Mouse (Mus musculus) kidney, adult 8-10 months (tissue): Measurements from ENCODE around the gene Gli3.

Experiments used
- DNase-seq, 2 experiments: peaks; one replicate each; pipeline ENCODE4 v3.0.0; 2022

The Gli3 gene

DNA sequence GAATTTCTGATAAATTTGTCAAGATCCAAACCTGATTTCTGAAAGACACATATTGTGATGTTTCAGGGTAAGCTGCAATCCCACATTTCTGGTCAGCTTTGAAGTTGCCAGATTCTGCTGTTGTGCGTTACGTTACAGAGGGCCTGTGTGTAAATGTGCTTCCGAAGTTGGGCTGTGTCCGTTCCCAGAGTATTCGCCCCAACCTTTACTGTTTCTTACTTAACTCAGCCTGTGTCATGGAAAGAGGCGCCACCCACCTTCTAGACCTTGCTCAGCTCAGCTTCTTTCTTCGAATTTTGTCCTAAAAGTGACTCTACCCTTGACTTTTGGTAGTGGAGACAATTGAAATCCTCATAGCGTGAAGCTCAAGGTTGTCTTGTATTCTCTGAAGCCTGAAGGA is 202.5 kb downstream of the Gli3 start:
- no peak for DNase-seq

DNA sequence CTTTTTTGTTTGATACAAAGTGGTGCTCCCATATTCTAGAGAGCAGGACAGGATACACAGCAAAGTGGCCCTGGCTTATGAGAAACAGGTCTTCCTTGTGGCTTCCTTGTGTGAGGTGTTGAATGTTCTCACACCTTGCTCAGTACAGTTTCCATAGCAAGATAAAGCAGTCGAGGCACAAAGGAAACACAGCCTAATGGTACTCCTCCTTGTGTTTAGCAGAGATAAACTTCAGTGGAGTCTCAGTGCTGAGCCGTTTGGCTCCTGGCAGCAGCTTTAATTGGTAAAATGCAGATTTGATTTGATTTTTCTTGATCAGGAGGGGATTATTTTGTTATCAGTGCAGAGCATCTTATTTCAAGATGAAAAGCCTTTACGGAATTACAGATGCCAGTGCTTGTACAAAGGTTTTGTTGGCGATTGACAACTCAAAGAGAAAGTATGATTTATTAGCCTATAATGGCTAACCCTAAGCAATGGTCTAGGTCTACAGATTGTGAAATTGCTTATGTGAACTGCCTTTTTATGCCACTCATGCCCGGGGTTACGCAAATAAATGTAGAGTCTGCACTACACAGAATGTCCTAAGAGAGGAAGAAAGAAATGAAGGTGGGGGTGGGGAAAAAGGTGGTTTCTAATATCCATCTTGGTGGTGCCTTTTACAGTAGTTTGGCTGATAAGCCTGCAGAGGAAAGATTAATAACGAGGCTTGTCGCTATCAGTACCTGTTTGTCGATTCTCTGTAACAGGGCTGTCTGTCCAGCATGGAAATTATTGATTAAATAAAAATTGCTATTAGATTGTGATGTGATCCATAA is 207.3 kb downstream of the Gli3 start:
- no peak for DNase-seq

DNA sequence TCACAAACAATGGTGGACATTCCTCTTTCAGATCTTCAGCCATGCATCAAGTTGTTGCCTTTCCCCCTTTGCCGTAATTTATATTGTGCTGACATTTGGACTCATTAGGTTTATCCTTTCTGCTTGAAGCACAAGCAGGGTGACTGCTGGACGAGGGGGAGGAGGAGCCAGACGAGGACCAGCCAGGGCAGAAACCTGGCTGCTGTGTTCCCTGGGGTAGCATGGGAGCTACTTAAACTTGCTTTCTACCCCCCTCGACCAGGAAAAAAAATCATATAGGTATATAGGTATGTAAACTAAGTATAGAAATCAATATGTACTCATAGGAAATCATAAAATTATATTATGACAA is 207.9 kb downstream of the Gli3 start:
- DNase-seq, result no peak

DNA sequence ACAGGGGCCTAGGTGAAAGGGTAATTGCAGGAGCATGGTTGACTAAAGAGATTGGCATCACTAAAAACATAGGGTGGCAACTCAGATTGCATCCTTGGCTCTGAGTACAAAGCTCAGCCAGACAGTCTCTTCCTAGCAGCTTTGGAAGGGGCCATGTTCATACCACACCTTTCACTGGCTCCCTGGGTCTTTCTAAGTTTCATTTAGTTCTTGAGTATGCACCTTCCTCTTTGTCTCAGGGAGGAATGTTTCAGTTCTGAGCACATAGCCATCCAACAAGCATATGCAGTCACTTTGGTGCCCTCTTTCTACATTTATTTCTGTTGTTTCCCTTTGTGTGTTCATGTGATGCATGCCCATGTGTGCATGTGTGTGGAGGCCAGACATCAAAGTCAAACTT is 212.4 kb downstream of the Gli3 start:
- DNase-seq, result no peak

DNA sequence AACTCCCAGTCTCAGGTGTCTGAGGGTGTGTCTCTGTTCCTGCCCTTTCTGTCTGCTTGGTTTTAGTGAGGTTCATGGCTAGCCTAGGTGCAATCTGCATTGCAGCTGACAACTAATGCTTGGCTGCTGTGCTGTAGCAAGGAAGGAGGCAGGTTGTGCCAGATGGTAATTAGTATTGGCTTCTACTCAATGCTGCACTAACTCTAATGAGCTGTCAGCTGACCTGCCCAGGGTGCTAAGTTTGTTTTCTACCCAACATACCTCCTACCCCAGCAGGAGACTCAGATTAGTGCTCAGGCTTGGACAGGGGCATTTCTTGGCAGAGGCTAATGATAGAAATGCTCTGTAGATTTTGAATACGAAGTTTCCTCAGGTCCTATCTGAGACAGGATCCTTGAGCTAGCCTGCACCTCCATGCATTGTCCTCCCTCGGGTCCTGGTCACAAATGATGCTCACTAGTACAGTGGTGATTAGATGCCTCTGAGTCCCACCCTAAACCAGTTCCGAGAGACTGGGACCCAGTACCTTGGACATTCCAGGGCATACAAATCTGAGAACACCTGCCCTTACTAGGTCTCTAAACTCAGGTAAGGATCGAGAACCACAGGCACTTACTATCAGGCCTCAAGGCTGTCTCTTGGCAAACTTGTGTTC is 214.2 kb downstream of the Gli3 start:
- no peak for DNase-seq

DNA sequence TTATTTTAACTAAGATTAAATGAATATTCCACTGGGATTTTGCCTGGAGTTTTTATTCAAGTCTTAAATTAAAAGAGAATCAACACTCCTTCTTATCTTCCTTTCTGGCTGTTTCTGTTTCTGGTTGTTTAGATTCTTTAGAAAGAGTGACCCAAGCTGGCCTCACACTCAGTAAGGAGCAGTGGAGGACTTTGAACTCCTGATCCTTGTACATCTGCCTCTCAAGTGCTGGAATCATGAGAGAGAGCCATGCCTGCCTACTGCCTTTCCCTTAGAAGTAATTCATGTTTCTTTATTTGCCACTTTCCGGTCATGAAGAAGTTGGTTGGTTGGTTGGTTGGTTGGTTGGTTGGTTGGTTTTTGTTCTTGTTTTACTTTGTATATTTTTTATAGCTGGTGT is 218.5 kb downstream of the Gli3 start:
- no peak for DNase-seq

DNA sequence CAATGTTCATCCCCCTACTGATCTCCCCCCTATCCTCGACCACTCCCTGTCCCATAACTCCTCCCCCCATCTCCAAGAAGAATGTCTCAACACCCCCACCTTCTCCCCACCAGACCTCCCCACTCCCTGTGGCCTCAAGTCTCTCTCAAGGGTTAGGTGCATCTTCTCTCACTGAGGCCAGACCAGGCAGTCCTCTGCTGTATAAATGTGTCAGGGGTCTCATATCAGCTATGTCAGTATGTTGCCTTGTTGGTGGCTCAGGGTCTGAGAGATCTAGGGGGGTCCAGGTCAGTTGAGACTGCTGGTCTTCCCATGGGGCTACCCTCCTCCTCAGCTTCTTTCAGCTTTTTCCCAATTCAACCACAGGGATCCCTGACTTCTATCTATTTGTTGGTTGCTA is 220.0 kb downstream of the Gli3 start:
- DNase-seq, result no peak

DNA sequence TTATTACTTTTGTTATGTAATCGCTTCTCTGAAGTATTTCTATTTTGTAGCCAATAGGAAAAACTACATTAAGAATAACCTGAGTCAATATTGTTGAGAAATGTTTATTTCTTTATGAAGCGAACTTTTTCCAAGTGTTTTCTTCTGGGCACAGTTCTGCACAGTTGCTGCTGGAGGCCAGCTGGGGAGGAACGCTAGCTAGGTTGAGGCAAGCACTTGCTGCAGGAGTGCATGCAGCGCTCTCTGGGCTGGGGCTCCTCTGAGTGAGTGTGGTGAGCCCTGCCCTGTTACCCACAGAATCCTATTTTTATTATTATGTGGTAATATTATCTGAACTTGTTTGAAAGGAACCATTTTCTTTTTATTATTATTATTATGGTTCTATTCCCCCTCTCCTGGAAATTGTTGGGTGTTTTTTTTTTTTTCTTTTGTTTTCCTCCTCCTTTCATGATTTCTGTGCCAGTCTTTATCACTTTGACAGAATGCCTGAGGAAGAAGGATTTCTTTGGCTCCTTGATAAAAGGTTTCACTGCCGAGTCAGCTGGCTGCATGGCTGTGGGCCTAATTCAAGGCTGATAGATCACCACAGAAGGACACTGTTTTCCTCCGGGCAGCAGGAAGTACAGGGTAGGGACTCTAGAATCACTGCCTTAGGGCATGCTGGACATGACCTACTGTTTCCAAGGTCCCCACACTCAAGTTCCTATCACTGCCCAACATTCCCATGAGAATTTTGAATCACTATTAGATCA is 225.2 kb downstream of the Gli3 start:
- no peak for DNase-seq

DNA sequence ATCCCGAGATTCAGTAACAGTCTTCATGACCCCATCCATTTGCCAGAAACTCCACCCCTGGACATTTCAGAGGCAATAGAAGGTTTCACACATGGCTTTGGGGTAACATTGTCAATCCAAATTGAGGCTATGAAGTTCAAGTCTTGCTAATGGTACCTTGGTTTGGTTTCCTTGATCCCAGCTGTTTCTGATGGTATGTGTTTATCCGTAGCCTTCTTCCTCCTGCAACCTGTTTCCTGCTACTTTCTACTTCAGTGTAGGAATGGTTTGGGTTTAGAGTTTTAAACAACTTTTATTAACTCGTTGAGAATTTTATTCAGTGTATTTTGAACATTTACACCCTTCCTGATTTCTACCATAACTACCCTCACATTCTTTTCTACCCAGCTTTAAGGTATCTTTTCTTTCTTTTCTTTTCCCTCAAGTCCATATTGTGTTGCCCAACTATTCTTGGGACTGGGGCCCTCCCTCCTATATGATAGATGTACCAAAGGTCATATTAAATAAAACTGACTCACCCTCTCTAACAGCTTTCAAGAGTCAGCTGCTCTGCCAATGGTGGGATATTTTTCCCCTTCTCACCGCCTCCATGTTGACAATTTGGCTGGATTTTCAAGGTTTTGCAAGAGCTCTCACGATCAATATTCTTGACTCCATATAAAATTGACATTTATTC is 225.9 kb downstream of the Gli3 start:
- DNase-seq, result no peak

DNA sequence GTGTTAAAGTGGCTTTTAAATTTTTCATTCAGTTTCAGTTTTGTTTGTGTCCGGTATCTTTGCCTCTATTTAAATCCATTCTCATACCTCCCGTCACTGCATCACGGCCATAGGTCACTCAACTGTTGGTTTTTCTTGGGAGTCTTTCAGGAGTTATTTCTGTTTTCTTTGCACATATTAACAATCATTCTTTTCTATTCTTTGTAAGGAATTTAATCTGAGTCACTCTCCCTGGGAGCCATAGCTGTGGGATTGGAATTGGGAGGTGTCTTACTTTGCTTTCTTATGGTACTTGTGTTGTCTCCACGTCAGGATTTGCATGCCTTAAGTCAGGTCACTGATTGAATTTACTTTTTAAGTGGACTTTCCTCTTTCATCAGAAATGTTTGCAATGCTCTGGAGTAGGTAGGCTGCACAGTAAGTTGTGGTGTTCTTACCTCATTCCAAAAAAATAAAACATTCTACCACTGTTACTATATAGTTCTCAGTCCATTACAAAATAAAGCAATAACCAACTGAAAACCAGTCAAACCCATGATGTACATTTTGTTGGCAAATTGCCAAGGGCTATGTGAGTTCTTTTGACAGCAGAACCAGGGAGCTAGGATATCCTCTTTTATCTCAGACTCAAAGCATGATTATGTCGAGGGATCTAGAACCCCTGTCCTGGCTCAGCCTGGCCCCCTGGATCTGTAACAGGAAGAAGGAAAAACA is 228.9 kb downstream of the Gli3 start:
- no peak for DNase-seq

DNA sequence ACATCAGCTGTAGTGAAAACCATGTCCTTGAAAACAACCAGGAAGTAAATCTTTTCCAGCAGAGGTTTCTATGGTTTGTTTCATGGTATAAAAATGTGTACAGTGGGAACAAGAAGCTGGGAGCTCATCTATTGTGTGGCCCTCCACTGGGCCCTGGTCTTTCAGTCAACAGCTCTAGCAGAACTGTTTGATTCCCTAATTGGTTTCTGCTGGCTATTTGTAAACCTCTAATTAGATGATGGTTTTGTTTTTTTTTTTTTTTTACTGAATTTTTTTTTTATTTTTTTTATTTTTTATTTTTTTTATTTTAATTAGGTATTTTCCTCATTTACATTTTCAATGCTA is 229.4 kb downstream of the Gli3 start:
- DNase-seq, result no peak

DNA sequence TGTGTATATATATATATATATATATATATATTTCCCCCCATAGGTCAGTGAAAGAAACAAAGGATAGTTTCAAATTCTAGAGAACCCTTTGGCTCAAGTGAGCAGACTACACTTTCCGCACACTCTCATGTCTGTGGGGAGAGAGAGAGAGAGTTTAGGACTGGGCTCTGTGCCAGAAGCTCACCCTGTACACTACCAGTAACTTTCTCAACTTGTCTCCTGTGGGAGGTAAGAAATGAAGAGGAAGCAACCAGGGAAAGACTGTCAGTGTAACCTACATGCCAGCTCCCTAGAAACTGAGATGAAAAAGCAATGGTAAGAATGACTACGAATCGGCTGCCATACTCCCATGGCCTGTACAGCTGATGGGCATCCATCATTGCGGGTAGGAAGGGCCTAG is 235.2 kb downstream of the Gli3 start:
- no peak for DNase-seq

DNA sequence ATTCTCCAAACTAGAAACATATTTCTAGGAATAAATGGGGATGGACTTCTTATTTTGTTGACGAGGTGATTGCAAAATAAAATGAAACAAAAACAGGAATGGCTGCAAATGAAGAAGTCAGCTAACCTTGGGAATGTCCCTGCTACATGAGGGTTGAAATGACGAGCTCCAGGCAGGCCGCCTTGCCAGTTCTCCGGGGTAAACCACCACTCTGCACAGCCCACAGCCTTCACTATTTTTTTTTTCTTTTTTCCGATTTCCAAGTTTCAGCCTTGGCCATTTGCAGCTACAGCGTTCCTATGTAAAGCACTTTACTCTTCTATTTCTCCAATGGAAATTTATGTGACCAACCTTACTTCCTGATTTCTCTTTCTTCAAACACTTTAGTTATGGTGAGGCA is 236.1 kb downstream of the Gli3 start:
- DNase-seq, result no peak

DNA sequence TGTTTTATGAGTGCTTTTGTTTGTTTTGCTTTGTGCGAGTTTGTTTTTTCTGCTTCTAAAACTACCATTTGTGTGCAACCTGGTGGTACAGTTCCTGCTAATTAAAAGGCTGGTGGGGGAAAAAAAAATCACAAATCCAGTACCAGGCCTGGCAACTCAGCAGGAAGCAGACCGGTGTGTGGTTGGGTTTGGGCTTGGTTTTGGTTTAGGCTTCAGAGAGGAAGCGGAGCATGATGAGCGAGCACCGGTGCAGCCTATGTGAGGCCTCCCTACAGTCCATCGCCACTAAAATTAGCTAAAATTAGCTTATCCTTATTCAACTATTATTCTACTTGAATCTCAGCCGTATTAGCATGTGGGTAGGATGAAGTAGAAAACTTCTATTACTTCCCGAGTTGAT is 241.6 kb downstream of the Gli3 start:
- no peak for DNase-seq

DNA sequence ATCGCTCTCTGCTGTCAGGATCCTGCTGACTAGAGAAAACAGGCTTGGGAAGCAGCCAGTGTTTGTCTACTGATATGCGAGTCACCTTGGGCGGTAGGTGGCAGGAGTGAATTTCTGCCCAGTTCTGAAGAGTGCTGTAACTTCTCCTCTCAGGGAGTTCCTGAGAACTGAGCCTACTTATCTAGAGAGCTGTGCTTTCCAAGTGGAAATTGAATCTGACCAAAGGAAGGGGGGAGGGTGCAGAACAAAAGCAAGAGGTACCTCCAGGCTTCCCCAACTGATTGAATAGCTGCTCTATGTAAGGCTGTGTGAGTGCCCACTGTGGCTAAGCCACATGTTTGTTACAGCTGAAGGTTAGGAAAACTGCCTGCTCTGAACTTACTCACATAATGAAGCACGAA is 244.4 kb downstream of the Gli3 start:
- DNase-seq, result peak; percentile 7 to 10

DNA sequence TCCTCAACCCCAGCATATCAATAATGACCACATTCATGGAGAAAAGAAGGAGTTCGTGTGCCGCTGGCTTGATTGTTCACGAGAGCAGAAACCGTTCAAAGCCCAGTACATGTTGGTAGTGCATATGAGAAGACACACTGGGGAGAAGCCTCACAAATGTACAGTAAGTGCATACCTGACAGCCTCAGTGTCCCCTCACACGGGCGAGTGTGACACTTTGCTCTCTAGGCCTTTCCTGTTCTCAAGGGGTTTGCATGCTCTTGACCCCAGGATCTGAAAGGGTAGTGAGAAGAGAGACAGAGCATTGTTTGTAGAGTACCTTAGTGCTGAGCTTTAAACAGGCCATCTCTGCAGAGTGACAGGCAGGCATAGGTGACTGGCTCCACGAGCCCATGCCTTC is 250.5 kb downstream of the Gli3 start:
- DNase-seq, result no peak

DNA sequence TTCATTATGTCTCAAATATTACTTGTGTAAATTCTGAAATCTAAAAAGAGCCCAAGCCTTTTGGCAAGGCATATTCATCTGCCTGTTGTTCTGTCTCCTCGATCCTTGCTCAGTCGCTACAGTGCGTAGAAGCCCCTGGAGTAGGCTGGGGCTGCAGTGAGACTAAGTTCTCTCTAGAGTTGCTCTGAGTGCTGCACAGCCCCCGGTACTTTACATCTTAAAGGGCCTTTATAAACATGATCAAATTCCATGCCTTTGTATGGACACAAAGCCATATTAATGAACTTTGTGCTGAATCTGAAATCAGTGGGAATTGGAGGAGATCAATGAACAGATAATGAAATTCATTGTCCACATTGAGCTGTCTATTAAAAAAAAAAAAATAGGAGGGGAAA is 251.3 kb downstream of the Gli3 start:
- no peak for DNase-seq

DNA sequence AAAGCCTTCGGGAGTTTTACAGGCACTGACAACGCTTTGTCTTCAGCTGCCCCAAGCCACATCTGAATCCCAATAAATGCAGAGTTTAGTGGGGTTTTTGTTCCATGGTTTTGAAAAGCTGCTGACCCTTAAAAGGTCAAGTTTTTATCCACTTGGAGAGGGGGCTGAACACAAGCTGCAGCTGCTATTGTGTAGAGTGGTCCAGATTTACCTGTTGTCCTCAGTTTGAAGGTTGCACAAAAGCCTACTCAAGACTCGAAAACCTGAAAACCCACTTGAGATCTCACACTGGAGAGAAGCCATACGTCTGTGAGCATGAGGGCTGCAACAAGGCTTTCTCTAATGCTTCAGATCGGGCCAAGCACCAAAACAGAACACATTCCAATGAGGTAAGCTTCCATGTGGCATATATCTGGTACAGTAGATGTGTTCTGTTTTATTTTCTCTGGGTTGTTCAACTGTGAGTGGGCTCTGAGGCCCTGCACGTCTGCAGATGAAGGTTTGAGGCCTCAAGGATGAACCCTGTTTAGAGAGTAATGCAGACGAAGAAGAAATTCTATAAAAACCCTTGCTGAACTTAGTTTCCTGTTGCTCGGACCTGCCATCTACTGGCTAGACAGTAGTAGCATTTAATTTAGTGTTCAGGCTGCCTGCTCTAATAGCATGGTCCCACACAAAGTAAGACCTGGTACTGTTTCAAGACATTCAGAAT is 251.8 kb downstream of the Gli3 start:
- peak; percentile 12 to 28 for DNase-seq

DNA sequence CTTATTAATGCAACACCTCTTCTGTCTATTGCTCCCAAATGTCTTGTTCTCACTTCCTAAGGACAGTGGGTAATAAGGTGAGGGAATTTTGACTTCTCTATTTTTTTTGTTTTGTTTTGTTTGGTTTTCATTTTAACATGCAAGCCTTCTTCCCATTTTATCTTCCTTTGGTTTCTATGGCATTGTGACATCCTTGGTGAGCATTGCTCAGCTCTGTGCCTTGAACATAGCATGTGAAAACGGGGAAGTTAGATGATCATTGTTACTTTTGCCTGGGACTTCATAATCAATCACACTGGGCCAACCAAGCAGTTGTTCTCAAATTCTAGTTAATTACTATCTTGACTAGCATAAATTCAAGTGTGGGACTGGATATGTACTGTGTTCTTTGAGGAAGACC is 258.4 kb downstream of the Gli3 start:
- DNase-seq, result no peak

DNA sequence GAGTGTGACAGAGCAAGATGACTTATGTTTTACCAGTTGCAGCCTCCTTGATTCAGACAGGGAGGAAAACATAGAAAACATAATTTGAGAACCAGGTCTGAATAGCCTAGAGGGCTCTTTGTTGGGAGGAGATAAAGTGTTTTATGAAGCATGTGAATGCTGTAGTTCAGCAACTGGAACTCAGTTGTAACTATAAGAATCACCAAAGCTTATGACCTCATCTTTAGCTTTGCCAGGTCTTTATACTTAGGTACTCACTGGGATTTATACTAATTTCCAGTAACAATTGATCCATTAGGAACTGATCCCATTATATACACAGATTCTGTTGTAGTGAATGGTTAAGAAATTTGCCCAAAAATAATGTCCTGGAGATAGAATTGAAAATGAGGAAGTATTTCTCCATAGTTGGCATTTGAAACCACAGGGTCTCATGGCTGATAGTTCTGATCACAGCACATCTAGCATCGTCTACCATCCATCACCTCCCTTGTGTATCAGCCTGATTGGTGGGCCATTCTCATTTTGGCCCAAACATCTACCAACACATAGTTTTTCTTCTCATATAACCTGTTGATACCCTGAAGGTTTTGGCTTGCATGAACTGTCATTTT is 259.8 kb downstream of the Gli3 start:
- DNase-seq, result no peak

DNA sequence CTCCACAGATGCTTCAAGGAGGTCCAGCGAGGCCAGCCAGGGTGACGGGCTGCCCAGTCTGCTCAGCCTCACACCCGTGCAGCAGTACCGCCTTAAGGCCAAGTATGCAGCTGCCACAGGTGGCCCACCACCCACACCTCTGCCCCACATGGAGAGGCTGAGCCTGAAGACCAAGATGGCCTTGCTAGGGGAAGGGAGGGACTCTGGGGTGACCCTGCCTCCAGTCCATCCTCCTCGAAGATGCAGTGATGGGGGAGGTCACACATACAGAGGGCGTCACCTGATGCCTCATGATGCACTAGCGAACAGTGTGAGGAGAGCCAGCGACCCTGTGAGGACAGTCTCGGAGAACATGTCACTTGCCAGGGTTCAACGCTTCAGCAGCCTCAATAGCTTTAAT is 261.7 kb downstream of the Gli3 start:
- no peak for DNase-seq

DNA sequence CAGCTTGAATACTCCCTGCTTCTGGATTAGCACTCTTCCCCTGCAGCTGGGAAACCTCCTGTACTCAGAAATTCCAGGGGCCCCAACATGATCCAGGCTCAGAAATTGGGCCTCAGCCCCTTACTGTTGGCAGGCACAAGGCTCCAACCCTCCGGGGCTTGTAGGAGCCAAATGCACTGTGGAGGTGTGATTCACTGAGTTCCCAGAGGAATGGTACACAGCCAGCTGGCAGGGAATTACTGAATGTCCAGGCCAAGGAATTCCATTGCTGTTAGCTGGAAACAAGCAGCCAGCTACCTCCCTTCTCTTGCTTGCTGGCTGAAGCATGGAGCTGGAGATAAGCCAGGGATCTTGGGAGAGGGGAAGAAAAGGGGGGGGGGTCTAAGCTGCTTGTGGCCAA is 278.7 kb downstream of the Gli3 start:
- DNase-seq, result peak; percentile 55
